Mouse (Mus musculus) lung, adult 2 months (tissue): ENCODE data around the gene Ear6.

Source experiments
- CTCF ChIP-seq: fragments of 200-500 bp; IDR thresholded peaks from 2 replicates; pipeline ENCODE4 v1.5.1; 2011; ENCODE audit warnings: mild to moderate bottlenecking, low read length, control low read depth; ENCODE audit not compliant: insufficient read depth
- POLR2A ChIP-seq: fragments of 200-500 bp; IDR thresholded peaks from 2 replicates; pipeline ENCODE4 v1.6.1; 2011; ENCODE audit warnings: low read depth, mild to moderate bottlenecking, control low read depth, low read length, borderline replicate concordance; ENCODE audit errors: extremely low read depth

DNA sequence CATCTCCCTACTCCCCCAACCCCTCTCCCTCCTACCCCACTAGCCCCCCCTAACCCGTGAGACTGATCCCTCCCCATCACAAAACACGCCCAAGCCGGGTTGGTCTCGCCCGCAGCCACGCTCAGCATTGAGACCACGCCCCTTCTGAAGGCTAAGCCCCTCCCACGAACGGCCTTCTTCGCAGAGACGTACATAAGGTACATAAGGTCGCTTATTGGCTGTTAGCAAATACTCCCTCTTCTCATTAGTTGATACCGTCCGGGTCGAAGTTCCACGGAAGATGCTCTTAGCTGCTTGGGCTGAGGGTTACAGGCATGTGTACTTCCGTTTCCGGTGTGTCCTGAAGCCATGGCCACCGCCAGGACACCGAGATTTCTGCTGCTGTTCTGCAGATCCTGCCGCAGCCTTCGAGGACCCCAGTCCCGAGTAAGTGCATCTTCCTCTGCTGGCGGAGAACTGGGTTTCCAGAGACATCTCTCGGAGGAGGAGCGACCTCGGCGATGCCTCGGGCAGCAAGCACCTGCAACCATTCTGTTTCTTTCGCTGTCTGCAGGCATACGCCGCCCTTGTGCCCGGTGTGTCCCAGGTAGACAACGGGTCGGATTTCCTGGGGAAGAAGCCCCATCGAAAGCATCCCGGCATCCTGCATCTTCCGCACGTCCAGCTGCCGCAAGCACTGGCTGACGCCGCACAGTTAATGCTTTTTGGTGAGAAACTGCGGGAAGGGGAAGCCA is 31.3 kb downstream of the Ear6 start, which contains the start of gene Mettl17:
- TF ChIP-seq CTCF (no peak), POLR2A (peak; percentile 80; the same call in 1 of the 2 replicates)
